Mouse (Mus musculus): ENCODE data around the gene Anapc16.
A peak's percentile ranks its signal among the peaks of the same experiment; 100 is the strongest.

The Anapc16 gene

DNA sequence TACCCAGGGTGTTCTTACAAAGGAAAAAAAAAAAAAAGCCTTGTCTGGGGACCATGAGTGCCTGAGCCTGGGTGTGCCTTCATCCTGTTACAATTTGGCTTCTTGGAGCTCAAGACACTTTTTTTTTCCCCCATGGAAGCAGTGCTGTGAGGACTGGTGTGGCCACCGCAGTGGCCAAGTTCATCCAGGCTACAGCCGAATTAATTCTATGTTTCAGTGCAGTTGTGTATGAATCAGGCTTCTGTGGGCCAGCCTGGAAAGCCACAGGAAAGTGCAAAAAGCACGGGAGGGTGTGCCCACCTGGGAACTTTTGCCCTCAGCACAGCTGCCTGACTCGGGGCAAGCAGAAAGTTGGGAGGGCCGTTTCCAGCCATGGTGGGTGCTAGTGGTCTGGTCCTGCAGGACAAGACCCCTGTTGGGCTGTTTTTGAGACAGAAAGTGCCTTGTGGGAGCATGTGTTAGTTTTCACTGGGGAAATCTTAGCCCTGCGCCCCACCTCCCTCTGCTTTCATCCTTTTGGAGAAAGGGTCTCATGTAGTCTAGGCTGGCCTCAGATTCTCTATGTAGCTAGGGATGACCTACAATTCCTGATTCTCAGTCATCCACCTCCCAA lies 32.4 kb downstream of the Anapc16 start:
- no peak for DNase-seq (ENCODE audit: low spot score)

DNA sequence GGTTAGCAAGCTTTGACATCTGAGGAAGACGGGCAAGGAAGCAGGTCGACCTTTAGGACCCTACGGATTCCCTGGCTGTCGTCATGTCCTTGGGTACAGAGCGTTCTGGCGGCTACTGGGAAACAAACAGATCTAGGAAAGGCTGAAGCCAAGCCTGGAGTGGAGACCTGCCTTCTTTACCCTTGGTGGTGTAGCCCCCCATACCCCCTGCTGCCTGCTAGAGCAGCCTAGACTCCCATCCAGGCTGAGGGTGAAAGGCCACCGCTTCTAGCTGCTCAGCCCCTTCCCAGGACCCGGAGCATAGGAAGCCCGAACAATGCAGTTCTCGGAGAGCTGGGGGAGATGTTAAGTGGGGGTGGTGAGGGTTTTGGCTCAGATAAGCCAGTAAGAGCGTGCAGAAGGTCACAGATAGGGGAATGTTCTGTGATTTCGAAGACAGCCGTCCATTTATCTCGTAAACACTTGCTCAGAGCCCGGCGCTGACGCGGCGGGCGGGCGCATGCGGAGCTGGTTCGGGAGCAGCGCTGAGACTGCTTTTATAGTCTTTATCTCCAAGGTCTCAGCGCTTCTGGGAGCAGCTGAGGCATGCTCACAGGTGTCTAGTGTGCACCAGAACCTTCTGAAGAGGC lies 33.0 kb downstream of the Anapc16 start:
- no peak for DNase-seq (ENCODE audit: low spot score)

DNA sequence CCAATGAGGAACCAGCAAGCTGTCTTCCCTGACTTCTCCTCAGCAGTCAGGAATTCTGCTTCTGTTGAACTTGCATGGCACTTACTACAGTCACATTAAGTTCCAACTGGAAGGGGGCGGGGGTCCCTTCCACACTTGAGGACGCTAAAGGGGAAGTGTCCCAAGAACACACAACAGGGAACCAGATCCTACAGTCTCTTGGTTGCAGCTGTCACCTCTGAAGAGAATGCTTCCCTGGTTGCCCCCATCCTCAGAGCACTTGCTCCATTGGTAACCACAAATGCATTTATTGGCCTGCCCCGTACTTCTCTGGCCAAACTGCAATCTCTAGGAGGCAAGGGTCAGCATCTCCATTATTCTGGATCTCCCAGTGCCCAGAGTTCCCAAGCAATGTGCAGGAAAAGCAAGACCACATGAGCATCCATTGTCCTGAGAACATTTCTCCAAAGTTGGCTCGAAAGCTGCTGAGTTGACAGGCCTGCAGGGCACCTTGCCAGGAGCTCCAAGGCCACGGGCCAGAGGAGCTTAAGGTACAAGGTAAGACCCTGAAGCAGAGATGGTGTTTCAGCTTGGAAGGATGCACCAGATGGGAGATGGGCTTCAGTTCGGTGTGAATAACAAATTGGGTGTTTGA lies 35.5 kb downstream of the Anapc16 start:
- DNase-seq (ENCODE audit: low spot score): no peak

DNA sequence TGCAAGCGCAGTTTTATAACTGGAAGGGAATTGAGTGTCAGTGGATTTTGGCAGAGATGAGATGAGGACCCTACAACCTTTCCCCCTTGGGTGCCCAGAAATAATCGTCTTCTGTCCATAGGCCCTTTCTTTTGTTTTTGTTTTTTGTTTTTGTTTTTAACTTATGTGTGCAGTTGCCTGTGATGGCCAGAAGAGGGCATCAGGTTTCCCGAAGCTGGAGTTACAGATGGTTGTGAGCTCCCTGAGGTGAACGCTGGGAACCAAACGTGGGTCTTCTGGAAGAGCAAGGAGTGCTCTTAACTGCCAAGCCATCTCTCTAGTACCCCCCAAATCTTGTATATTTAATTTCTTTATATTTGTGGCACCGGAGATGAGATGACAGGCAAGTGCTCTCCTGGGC lies 36.2 kb downstream of the Anapc16 start:
- no peak for DNase-seq (ENCODE audit: low spot score)

- no peak for DNase-seq (ENCODE audit: low spot score)
These were observed 37.1 kb downstream of the Anapc16 start for GRCm38 (mm10) chr10:59965788-59966187.

DNA sequence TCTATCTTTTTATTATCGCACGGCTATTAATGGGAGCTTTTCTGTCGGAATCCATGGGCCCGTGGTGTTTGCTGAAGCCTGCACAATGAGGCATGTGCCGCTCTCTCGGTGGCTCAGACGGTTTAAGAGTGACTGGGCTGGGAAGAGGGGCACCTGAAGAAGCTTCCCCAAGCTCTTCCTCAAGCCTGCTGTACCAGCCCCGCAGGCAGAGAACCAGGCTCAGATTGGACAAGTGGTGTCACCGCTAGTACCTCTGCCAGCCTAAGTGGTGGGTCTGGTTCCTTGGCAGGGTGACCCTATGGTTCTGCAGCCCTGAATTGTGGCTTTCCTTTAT lies 37.6 kb downstream of the Anapc16 start:
- DNase-seq (ENCODE audit: low spot score): no peak

DNA sequence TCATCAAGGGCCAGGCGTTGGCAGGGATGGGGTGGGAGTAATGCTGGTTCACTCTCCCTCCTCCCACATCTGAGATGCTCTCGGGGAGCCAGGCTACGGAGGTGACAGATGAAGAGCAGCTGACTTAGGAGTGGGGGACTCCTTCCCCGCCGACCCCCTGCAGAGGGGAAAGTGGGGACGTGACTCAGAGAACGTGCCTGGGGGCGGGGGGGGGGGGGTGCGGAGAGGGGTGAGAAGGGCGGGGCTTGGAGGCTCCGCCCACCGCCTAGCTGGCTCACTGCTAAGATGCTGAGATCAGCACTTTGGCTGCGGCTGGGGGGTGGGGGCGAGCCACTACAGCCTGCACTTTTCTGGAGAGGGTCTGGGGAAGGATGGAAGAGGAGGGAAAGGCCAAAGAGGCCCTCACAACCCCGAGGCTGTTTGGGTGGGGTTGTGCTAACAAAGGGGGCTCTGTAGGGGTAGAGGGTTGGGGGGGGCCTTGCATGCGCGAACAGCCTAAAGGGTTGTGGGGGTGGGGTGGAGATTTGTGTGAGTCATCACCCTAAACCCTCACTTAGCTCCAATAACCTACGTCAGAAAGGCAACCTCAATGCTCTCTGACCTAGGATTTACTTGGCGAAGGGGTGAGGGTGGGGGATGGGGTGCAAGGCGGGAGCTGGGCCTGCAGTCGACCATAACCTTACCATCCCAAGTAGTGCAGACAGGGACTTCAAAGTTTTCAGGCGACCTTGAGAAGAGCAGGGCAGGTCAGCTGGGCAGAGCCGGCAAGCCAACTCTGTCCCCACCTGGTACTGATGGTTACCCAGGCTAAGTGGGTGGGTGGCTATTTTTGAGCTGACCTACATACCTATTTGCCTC lies 38.2 kb downstream of the Anapc16 start:
- no peak for DNase-seq (ENCODE audit: low spot score)

- DNase-seq (ENCODE audit: low spot score): no peak
These were observed 39.3 kb downstream of the Anapc16 start for GRCm38 (mm10) chr10:59963609-59964008.

DNA sequence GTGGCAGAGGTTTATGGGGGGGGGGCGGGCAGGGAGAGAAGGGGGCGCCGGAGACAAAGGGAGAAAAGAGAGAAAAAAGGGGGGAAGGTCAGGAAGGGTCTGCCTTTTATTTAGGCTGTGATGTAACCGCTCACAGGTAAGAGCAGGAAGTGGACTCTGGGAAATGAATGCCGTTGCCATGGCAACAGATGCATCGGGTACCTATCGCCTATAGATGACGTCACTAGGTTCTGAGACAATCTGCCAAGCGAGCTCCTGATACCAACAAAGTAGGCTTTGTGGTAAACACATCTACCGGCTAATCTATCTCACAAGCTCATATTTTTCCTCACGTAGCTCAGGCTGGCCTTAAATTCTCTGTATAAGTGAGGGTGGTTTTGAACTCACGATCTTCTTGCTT lies 43.4 kb downstream of the Anapc16 start:
- no peak for DNase-seq (ENCODE audit: low spot score)

- DNase-seq (ENCODE audit: low spot score): no peak
These were observed 44.5 kb downstream of the Anapc16 start for GRCm38 (mm10) chr10:59958458-59958857.

DNA sequence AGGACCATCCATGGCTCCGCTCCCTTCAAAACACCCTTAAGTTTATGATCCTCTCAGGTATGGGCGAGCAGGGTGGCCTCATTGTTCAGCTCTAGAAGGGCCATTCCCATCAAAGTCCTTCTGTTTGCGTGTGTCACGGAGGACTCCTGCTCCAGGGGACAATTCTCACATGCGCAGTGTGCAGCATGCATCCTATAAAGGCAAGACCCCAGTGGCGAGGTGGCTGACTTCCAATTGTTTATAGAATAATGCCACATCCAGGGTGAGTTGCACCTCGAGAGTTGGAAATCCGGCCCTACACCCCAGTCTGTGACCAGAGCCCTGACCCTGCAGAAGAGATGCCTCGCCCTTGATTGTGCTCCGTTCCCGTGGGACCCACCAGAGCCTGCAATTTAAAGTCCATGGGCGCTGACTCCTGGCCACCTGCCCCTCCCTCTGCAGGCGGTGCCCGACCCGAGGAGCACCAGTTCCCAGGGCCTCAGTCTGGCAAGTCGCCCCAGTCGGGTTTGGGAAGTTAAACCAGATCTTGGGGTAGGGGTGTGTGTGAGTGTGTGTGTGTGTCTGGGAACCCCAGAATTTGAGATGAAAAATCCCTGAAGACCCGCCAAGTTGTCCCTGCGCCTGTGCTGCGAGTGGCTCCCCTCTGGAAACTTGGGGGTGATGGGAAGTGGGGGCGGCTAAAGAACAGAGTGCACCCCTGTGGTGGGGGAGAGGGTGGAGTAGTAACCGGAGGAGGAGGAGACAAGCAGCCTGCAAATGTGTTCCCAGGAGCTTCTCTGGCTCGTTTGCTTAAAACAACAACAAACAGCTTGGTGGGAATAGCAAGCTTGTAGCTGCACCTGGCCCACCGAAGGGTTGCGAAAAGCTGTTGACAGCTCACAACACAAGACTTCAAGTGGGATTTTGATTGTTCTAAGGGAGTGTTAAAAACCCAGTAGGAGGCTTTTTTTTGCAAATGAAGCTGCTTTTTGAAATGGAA lies 45.5 kb downstream of the Anapc16 start:
- DNase-seq (ENCODE audit: low spot score): no peak

DNA sequence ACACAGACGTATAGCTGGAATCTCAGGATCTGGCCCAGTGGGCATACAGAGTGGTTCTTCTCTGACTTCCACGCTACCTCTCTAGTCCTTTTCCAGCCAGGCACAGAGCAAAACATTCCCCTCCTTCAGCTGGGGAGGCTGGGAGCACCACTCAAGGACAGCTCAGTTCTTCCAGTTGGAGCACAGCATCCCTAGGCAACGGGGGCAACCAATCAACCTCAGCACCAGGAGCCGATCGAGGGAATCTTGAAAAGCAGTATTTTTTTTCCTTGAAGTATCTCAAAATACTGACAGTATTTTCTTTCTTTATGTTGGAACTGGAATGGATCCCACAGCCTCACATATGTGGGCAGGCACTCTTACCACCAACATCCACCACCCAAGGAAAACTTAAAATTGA lies 46.3 kb downstream of the Anapc16 start:
- DNase-seq (ENCODE audit: low spot score): no peak

DNA sequence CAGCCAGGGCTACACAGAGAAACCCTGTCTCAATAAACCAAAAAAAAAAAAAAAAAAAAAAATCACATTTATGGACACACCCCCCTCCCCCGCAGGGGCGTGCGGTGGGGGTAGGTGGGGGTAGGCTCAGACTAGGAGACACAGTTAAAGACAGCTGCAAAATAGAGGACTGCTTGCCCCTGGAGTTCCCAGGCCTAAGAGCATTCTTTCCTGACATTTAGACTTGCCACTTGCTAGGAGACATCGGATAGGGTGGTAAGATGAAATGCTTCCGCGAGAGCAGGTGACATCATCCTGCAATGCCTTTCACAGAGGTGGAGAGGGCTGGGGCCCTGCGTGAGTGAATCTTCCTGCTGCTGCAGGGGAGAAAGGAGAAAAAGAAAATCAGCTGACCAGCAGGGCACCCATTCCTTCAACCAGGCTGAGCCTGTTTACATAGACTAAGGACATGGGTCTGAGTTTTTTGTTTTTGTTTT lies 49.3 kb downstream of the Anapc16 start:
- no peak for DNase-seq (ENCODE audit: low spot score)

- DNase-seq (ENCODE audit: low spot score): no peak
These were observed 50.0 kb downstream of the Anapc16 start for GRCm38 (mm10) chr10:59952781-59953563.

DNA sequence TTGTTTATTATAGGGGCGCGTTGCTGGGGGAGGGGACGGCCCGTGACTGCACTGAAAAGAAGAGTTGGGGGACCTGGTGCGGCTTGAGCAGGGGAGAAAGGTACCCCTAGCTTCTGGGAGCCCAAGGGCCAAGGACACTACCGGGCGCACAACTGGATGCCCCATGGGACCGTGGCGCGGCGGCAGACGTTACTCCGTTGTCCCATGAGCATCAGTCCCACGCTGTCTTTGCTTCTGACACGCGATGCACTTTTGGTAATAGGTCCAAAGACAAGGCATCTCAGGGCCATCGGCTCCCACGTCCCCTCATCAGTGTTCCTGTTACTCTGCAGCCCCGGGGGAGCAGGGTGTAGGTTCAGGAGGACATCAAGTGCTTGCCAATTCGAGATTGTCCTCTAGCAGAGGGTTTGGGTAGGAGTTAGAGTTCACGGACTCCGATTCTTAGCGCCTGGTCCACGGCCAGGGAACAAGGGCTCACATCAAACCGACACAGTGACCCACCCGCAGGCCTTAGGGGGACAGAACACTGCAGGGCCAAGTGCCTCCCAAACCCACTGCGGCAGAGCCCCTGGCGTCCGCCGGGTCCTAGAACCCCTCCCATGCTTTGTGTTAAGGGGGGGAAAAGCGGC lies 50.7 kb downstream of the Anapc16 start:
- DNase-seq (ENCODE audit: low spot score): no peak

- peak; percentile 99 for DNase-seq (ENCODE audit: low spot score)
These were observed 51.5 kb downstream of the Anapc16 start, which contains the start of gene Ddit4 for GRCm38 (mm10) chr10:59951211-59952151. Gene Ddit4 (minus strand): TSS chr10:59951834.

- no peak for DNase-seq (ENCODE audit: low spot score)
These were observed 52.2 kb downstream of the Anapc16 start for GRCm38 (mm10) chr10:59950716-59951191.

- no peak for DNase-seq (ENCODE audit: low spot score)
These were observed 52.9 kb downstream of the Anapc16 start for GRCm38 (mm10) chr10:59949783-59950605.
